Mouse (Mus musculus) liver, embryonic 14.5 days (tissue): Measurements from ENCODE around the gene Sh3pxd2b.

Experiments used
- CTCF ChIP-seq: IDR thresholded peaks from 2 replicates; pipeline ENCODE4 v1.5.1; 2016; ENCODE audit warnings: antibody characterized with exemption, low read depth, control low read depth
- EP300 ChIP-seq: IDR thresholded peaks from 2 replicates; pipeline ENCODE4 v1.6.1; 2016; ENCODE audit warnings: antibody characterized with exemption, low read depth

DNA sequence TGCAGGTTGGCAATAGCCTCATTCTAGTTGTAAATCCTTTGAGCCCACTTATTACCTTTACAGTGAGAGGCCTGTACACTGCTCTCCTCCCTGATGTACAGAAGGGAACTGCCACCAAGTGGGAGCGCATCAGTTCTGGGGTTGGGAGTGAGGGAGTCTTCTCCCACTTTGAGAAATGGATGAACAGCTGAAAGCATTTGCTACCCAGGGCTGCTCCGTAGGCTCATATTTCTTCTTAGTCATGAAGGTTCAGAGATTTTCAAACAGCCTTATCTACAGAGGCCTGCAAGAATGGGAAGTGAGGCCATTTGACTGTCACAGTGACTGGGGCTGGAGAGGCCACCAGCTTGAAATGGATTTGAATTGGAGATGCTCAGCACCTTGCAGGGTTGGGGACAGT, 38.4 kb downstream of the Sh3pxd2b start:
- TF ChIP-seq CTCF = no peak
- no peak for TF ChIP-seq EP300
